Mouse (Mus musculus) bone marrow, adult 2 months (tissue): ENCODE measurements at regions not wholly inside any gene's neighbourhood (a gene's known extent, or its start where the extent isn't known, plus 50 kb on each side); places are given as distances from the start of the nearest gene placed in this dataset.

Experiments used
- H3K27ac ChIP-seq: fragments of 200-500 bp; 2 replicates; pipeline ENCODE4 v1.5.1; 2012; ENCODE audit warnings: low read depth, mild to moderate bottlenecking, control low read depth, inconsistent platforms, low read length; ENCODE audit not compliant: control insufficient read depth, poor library complexity, insufficient read depth
- H3K4me1 ChIP-seq: fragments of 200-500 bp; 2 replicates; pipeline ENCODE4 v1.6.1; 2011; ENCODE audit warnings: low read length; ENCODE audit not compliant: control insufficient read depth, insufficient read depth
- H3K4me3 ChIP-seq: fragments of 200-500 bp; replicated peaks from 2 replicates; pipeline ENCODE3; 2011; ENCODE audit warnings: mild to moderate bottlenecking, low read depth, low read length, control low read depth; ENCODE audit not compliant: control insufficient read depth
- CTCF ChIP-seq: fragments of 200-500 bp; IDR thresholded peaks from 2 replicates; pipeline ENCODE4 v1.5.1; 2011; ENCODE audit warnings: low read length, control low read depth; ENCODE audit not compliant: control insufficient read depth, insufficient read depth
- POLR2A ChIP-seq: fragments of 200-500 bp; IDR thresholded peaks from 2 replicates; pipeline ENCODE4 v1.6.1; 2011; ENCODE audit warnings: low read depth, mild to moderate bottlenecking, control low read depth, low read length, borderline replicate concordance; ENCODE audit not compliant: control insufficient read depth
- WGBS: fragments of 180-500 bp; shearing (Covaris S2); methylation state at CpG from one replicate; pipeline ENCODE4 v1.1.7; 2018; 5-methylcytosine and 5-hydroxymethylcytosine counted together

DNA sequence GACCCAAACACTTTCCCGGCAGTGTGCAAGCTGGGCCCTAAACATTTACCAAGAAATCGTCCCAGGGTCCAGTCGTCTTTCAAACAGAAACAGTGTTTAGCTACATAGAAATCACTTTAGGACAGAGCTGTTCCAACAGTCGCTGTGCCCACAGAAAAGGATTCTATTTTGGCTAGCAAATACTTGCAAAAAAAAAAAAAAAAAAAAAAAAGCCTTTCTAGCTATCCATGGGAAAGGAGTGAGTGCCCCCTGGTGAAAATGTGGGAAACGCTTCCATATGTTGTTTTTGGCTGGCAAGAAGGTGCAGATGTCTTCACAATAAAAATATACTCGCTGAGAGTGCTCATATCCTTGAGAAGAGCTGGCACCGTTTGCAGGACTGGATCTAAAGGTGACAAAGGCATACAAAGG is 159.5 kb downstream of the Gm19935 start:
- no peak for TF ChIP-seq CTCF
- TF ChIP-seq POLR2A = no peak
- WGBS = 47% methylated on average over 7 of the region's 7 CpGs

DNA sequence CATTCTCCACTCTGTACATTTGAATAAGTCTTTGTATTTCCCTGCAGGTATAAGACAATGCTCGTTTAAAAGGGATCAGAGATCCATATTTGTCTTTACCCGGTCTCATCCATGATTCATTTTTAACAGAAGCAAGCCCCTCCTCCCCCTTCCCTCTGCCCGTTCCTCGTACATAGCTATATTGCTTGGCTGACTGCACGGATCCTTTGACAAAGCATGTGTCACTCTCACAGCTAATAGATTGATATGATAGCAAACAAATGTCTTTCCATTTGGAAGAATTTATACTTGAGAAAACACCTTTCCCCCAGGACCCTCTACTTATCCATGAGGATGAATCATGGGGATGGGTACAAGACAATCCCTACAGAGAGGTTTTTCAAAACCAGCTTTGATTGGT is 160.1 kb downstream of the Gm19935 start:
- Histone ChIP-seq H3K4me3 (no peak overlapping the region), H3K4me1 (no peaks in the 10 kb centered on the region), H3K27ac (no peak overlapping the region)
- 70% methylated on average over 5 of the region's 5 CpGs for WGBS
- TF ChIP-seq POLR2A (no peak), CTCF (no peak)

More for the DNA sequence above, 159.5 kb downstream of the Gm19935 start:
- H3K4me1 ChIP-seq = no peaks in the 10 kb centered on the region
- no peak overlapping the region for H3K4me3 ChIP-seq
- H3K27ac ChIP-seq = no peak overlapping the region

GRCm38 (mm10) chr8:90656436-90657090 is 160.6 kb downstream of the Gm19935 start:
- no peak overlapping the region for H3K4me3 ChIP-seq
- H3K4me1 ChIP-seq = no peaks in the 10 kb centered on the region
- H3K27ac ChIP-seq = no peak overlapping the region
- WGBS = 69% methylated on average over 5 of the region's 5 CpGs
- no peak for TF ChIP-seq POLR2A

DNA sequence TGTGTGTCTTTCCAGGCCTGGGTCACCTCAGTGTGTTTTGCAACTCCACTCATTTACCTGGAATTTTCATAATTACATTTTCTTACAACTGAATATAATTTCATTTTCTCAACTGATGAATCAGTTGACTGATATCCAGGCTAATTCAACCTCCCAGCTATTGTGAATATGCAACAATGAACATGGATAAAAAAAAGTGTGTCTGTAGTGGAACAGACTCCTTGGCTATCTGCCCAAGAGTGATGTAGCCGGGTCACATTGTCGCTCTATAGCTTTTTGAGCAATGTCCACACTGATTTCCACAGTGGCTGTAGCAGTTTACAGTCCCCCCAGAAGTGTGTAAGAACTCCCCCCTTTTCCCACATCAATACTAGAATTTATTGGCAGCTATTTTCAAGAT is 162.4 kb downstream of the Gm19935 start:
- Histone ChIP-seq H3K4me3 (no peak overlapping the region), H3K4me1 (no peaks in the 10 kb centered on the region), H3K27ac (no peak overlapping the region)
- TF ChIP-seq POLR2A = no peak
- TF ChIP-seq CTCF = no peak
- WGBS = 79% methylated on average over 2 of the region's 2 CpGs

DNA sequence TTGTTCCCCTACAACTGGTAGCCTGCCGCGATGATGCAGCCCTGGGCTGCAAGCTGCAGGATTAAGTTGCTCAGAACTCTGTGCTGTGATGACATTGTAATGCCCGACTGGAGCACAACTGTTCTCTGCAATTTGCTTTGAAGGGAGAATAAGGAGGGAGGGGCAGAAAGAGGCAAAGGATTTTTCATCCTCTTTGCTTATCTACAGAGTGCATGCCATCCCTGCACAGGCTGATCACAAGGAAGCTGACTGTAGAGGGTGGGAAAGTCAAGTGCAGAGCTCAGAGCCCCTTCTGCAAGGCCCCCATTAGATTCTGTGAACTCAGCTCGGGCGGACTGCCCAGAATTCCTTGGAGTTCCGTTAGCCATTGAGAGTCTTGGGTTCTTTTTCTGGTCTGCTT is 174.8 kb downstream of the Gm19935 start:
- Histone ChIP-seq H3K27ac (no peak overlapping the region), H3K4me1 (no peaks in the 10 kb centered on the region), H3K4me3 (no peak overlapping the region)
- 71% methylated on average over 6 of the region's 6 CpGs for WGBS
- TF ChIP-seq POLR2A (no peak), CTCF (no peak)

DNA sequence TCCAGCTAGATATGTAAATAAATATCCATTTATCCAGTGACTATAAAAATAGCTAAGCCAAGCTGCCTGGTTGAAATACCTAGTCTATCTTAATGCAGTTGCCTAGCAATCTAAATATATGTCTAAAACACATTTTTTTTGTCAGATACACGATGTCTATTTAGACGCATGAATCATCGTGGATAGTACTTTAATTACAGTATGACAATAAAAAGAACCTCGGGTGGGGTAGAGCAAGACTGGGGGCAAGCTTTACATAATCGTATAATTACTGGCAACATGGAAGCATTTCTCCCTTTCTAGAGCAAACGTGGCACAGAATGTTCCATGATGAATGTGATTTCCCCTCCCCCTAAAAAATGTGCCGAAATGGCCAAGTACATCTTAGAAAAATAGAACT is 180.4 kb downstream of the Gm19935 start:
- Histone ChIP-seq H3K4me3 (no peak overlapping the region), H3K27ac (no peak overlapping the region), H3K4me1 (no peaks in the 10 kb centered on the region)
- no peak for TF ChIP-seq CTCF
- TF ChIP-seq POLR2A = no peak
- whole genome bisulfite sequencing = 84% methylated on average over 7 of the region's 7 CpGs

DNA sequence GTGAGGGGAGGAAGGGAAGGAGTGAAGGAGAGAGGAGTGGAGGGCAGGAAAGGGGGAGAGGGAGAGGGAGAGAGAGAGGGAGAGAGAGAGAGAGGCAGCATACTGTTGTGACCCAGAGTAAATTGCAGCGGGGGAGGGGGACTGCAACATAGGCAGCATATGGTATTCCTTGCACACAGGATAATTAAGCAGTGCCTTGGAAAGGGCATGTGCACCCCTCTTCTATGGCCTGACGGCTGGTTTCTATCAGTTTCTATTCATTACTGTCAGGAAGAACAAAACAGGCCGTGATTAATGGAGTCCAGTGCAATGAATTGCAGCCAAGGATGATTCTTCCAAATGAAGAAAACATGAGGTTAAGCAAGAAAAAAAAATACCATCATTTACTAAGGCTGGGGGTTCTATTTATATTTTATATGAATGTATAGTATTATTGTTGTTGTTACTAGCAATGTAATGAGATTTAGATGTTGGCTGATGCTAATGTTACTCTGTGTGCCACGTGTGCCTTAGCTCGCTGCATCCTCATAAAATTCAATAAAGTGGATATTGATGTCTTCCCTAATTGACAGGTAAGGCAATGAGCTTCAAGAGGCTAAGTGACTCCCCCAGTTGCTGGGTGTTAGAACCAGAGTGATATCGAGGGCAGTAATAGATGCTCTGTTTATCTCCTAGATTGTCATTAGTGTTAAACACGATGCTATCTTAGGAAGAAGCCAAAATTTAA is 181.3 kb downstream of the Gm19935 start:
- Histone ChIP-seq H3K27ac (no peak overlapping the region), H3K4me3 (no peak overlapping the region), H3K4me1 (no peaks in the 10 kb centered on the region)
- TF ChIP-seq CTCF = no peak
- TF ChIP-seq POLR2A = no peak
- WGBS = 76% methylated on average over 7 of the region's 7 CpGs

DNA sequence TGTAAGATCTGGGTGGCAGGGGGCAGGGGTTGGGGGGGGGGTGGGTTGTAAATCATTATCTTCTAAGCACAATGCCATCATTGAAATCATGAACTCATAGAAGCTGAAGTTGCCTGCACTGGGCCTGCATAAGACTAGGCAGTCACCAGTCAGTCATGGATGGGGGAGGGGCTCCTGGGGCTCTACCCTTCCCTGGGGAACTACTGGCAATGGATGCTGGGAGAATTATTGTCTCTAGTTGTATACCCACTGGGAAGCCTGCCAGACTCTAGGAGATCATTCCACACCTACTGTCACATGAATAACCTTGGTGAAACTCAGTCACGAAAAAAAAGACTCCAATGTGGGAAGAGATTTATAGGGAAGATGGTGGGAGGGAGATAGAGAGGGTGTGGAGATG is 186.4 kb downstream of the Gm19935 start:
- no peak overlapping the region for H3K4me3 ChIP-seq
- no peak overlapping the region for H3K27ac ChIP-seq
- 78% methylated on average over 1 of the region's 1 CpGs for WGBS
- TF ChIP-seq CTCF (no peak), POLR2A (no peak)
- H3K4me1 ChIP-seq = no peaks in the 10 kb centered on the region

DNA sequence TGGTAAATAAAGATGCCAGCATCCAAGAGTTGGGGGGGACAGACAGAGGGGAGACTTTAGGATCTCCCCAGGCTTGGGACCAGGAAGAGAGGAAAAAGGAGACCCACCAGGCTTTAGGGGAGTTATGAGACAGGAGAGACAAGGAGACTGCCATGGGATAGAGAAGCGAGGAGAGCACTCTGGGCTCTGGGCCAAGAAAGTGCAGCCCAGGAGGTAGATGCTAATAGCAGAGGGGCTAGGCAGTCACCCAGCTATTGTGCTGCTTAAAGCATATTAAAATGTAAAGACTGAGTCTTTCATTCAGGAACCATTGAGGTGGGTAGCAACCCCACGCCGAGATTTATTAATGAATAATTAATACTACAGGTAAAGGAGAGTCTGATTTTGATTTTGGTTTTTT is 208.8 kb downstream of the Gm19935 start:
- 74% methylated on average over 3 of the region's 3 CpGs for WGBS
- H3K4me3 ChIP-seq = no peak overlapping the region
- H3K4me1 ChIP-seq = no peaks in the 10 kb centered on the region
- TF ChIP-seq CTCF = no peak
- no peak for TF ChIP-seq POLR2A
- no peak overlapping the region for H3K27ac ChIP-seq
